Mouse (Mus musculus) erythroblast, embryonic 14.5 days (primary cell): ENCODE measurements around the gene Gm36028.

Source experiments
- GATA1 ChIP-seq: IDR thresholded peaks from 2 replicates; pipeline ENCODE4 v1.6.1; 2012; ENCODE audit warnings: low read length, inconsistent platforms, mixed read lengths
- TAL1 ChIP-seq: IDR thresholded peaks from 3 replicates; pipeline ENCODE4 v1.6.1; 2012; ENCODE audit warnings: low read length, inconsistent platforms, mixed read lengths

- no peak for TF ChIP-seq TAL1
- TF ChIP-seq GATA1: no peak
Measured at GRCm38 (mm10) chr16:37845202-37845925, 15.6 kb downstream of the Gm36028 start.
